Mouse (Mus musculus): Measurements from ENCODE around the gene Fhad1. TPM values are rescaled to one million over a fixed set of nuclear protein-coding genes. Genes with fewer than 3 reads are reported as not detected.
"Not testable (repeated sequence)": the region's sequence is repeated elsewhere in the genome, so short reads cannot be mapped to it uniquely, and the experiment has no call there.

Fhad1 gene
- total and polyA plus RNA-seq, 2 experiments from 2014 or later = 5.6 to 7.2 TPM

DNA sequence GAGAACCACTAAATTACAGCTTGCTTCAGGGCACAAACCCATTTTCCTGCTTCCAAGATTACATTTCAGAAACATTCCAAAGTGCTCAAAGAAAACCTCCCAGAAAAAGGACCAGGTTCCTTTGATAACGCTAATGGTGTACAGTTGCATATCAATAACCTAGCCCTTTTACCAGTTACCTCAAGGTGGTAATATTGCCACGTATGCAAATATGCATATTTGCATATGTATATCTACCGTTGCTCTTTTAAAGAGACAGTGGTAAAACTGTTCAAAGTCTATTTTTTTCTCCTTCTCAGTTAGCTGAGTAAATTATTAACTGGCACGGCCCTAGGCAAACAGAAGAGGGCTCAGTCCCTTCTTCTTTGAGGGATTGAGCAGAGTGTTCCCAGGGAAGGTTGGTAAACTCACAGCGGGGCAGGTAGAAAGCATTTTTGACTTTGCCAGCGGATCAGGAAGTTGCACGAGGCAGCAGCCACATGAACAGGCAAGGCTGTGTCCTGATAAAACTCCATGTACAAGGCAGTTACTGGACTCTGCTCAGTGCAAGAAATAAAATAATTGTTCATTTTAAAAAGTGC is 15.3 kb downstream of the Fhad1 start:
- no peaks in the 10 kb centered on the region for H3K9me3 ChIP-seq (ENCODE audit: low read length)
- H3K4me3 ChIP-seq (ENCODE audit: low read depth, low read length) = no peak overlapping the region
- no peaks in the 10 kb centered on the region for H3K36me3 ChIP-seq (ENCODE audit: insufficient read depth, low read length)
- DNase-seq (ENCODE audit: low spot score) = no peak
- 49% methylated on average over 7 of the region's 7 CpGs for WGBS
- H3K27ac ChIP-seq (ENCODE audit: low read depth, low read length) = no peak overlapping the region
- no peak overlapping the region for H3K9ac ChIP-seq (replicated peaks; ENCODE audit: low read length, poor library complexity, severe bottlenecking)
- no peak for ATAC-seq (ENCODE audit: low FRiP score)
- H3K4me2 ChIP-seq (ENCODE audit: low read depth, low read length, poor library complexity, severe bottlenecking) = no peak overlapping the region
- H3K4me1 ChIP-seq (ENCODE audit: insufficient read depth, low read length) = no peaks in the 10 kb centered on the region
- no peak for TF ChIP-seq CTCF (IDR thresholded peaks at IDR 0.05)
- H3K27me3 ChIP-seq (ENCODE audit: insufficient read depth, low read length) = no peaks in the 10 kb centered on the region

DNA sequence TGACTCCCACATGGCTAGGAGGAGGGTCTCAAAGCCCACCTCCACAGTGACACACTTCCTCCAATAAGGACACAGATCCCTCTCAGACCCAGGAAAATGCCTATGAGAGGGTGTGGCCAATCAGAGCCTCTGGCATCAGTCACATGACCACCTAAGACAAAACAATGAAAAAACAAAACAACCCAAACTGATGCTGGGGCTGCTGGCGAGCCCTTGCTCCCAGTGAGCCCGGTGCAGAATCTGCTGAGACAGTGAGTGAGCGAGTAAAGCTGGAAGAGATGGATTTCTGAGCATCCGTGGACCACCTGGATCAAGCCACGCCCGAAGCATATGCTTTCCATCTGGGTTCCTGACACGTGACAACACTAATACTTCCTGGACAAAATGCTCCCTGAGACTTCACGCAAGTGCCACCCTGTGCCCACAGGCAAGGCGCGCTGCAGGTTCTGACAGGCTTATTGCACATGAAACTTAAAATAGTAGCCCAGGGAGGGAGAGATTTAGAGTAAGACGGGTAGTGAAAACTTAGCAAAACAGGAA is 16.5 kb downstream of the Fhad1 start:
- Histone ChIP-seq H3K4me3 (ENCODE audit: low read depth, low read length) (peak overlapping the region; percentile 25; the same call in 1 of the 2 replicates), H3K9ac (replicated peaks; ENCODE audit: low read length, poor library complexity, severe bottlenecking) (no peak overlapping the region), H3K36me3 (ENCODE audit: insufficient read depth, low read length) (no peaks in the 10 kb centered on the region), H3K4me1 (ENCODE audit: insufficient read depth, low read length) (no peaks in the 10 kb centered on the region), H3K4me2 (ENCODE audit: low read depth, low read length, poor library complexity, severe bottlenecking) (peak overlapping the region; percentile 29), H3K27me3 (ENCODE audit: insufficient read depth, low read length) (no peaks in the 10 kb centered on the region), H3K9me3 (ENCODE audit: low read length) (no peaks in the 10 kb centered on the region), H3K27ac (ENCODE audit: low read depth, low read length) (no peak overlapping the region)
- DNase-seq (ENCODE audit: low spot score) (peak; percentile 71), ATAC-seq (ENCODE audit: low FRiP score) (peak; percentile 67; the same call in 1 of the 2 replicates)
- WGBS = 27% methylated on average over 11 of the region's 11 CpGs
- TF ChIP-seq CTCF (IDR thresholded peaks at IDR 0.05) = no peak

DNA sequence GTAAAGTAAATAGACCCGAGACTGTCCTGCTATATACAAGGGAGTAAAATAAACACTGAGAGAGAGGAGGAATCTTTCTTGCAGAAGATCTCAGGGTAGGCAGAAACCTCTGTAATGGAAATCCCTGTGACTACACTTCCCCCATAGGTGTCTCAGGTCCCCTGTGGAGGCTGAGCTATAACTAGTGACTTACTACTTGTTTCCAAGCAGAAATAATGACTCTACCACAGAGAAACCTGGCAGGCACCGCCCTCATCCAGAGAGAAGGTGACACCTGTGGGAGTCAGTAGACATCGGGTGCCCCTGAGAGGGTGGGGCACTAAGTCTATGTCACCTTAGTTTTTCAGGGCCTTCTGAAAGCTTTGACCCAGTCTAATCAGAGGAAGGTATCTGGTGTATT is 18.0 kb downstream of the Fhad1 start:
- Histone ChIP-seq H3K9me3 (ENCODE audit: low read length) (no peaks in the 10 kb centered on the region), H3K27ac (ENCODE audit: low read depth, low read length) (no peak overlapping the region), H3K27me3 (ENCODE audit: insufficient read depth, low read length) (no peaks in the 10 kb centered on the region), H3K4me1 (ENCODE audit: insufficient read depth, low read length) (no peaks in the 10 kb centered on the region), H3K4me3 (ENCODE audit: low read depth, low read length) (no peak overlapping the region), H3K4me2 (ENCODE audit: low read depth, low read length, poor library complexity, severe bottlenecking) (no peak overlapping the region), H3K36me3 (ENCODE audit: insufficient read depth, low read length) (no peaks in the 10 kb centered on the region), H3K9ac (replicated peaks; ENCODE audit: low read length, poor library complexity, severe bottlenecking) (no peak overlapping the region)
- TF ChIP-seq CTCF (IDR thresholded peaks at IDR 0.05) = no peak
- WGBS = 79% methylated on average over 3 of the region's 3 CpGs
- DNase-seq (ENCODE audit: low spot score) (no peak), ATAC-seq (ENCODE audit: low FRiP score) (no peak)

DNA sequence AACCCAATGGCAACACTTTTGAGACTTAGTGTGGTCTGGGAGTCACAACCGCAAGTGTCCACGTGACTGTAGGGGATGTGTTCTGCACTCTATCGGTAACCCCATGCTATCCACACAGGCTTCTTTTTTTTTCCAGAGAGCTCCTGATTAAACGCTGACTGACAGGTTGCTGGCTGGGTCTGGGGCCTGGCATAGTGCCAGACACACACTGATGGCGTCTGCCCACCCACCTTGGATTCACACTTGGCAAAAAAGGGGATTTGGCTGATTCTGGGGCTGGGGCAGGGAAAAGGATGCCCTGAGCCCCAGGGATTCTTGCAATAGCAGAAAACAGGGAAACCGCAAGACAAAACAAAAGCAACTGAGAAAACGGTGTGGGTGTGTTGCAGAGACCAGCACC is 18.8 kb downstream of the Fhad1 start:
- DNase-seq (ENCODE audit: low spot score) = peak; percentile 41
- no peak for TF ChIP-seq CTCF (IDR thresholded peaks at IDR 0.05)
- H3K27ac ChIP-seq (ENCODE audit: low read depth, low read length) = no peak overlapping the region
- no peak overlapping the region for H3K4me3 ChIP-seq (ENCODE audit: low read depth, low read length)
- H3K27me3 ChIP-seq (ENCODE audit: insufficient read depth, low read length) = no peaks in the 10 kb centered on the region
- no peak overlapping the region for H3K9ac ChIP-seq (replicated peaks; ENCODE audit: low read length, poor library complexity, severe bottlenecking)
- no peak overlapping the region for H3K4me2 ChIP-seq (ENCODE audit: low read depth, low read length, poor library complexity, severe bottlenecking)
- 30% methylated on average over 7 of the region's 7 CpGs for WGBS
- ATAC-seq (ENCODE audit: low FRiP score) = no peak
- no peaks in the 10 kb centered on the region for H3K9me3 ChIP-seq (ENCODE audit: low read length)
- H3K4me1 ChIP-seq (ENCODE audit: insufficient read depth, low read length) = no peaks in the 10 kb centered on the region
- no peaks in the 10 kb centered on the region for H3K36me3 ChIP-seq (ENCODE audit: insufficient read depth, low read length)

DNA sequence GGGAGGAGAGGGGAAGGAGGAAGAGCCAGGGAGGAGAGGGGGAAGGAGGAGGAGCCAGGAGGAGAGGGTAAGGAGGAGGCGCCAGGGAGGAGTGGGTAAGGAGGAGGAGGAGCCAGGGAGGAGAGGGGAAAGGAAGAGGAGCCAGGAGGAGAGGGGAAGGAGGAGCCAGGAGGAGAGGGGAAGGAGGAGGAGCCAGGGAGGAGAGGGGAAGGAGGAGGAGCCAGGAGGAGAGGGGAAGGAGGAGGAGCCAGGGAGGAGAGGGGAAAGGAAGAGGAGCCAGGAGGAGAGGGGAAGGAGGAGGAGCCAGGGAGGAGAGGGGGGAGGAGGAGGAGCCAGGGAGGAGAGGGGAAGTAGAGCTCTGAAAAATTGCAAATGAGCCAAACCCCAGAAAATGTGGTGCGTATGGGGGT is 20.8 kb downstream of the Fhad1 start:
- H3K9me3 ChIP-seq (ENCODE audit: low read length); H3K27me3 ChIP-seq (ENCODE audit: insufficient read depth, low read length): not testable (repeated sequence)

DNA sequence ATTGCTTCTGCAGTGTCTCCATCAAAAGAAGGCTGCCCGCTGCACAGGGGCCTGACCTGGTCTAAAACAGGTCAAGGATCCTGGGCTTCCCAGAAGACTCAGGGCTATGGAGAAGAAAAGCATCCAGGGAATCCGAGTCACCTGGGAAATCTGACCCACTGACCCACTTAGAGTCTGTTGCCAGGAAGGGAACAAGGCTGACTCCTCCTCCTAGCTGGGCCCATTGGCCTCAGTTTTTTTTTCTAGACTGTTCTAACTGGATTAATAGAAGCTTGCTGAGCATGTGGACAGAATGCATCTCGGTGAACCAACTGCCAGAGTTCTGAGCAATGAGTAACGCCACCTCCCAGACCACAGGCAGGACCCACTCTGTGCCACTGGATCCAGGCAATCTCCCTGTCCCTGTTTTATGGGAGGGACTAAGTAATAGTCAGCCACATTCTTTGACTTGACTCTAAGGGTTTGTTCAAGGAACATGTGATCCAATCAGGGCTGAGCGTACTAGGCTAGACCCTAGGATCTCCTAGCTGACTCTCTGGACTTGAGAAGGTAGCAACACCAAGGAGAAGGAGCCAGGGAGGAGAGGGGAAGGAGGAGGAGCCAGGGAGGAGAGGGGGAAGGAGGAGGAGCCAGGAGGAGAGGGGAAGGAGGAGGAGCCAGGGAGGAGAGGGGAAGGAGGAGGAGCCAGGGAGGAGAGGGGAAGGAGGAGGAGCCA is 21.4 kb downstream of the Fhad1 start:
- ATAC-seq (ENCODE audit: low FRiP score) (no peak), DNase-seq (ENCODE audit: low spot score) (no peak)
- Histone ChIP-seq H3K9ac (replicated peaks; ENCODE audit: low read length, poor library complexity, severe bottlenecking) (no peak overlapping the region), H3K4me3 (ENCODE audit: low read depth, low read length) (no peak overlapping the region), H3K36me3 (ENCODE audit: insufficient read depth, low read length) (no peaks in the 10 kb centered on the region), H3K27me3 (ENCODE audit: insufficient read depth, low read length) (no peaks in the 10 kb centered on the region), H3K4me2 (ENCODE audit: low read depth, low read length, poor library complexity, severe bottlenecking) (no peak overlapping the region), H3K4me1 (ENCODE audit: insufficient read depth, low read length) (no peaks in the 10 kb centered on the region), H3K27ac (ENCODE audit: low read depth, low read length) (no peak overlapping the region), H3K9me3 (ENCODE audit: low read length) (no peaks in the 10 kb centered on the region)
- WGBS = 75% methylated on average over 5 of the region's 5 CpGs
- no peak for TF ChIP-seq CTCF (IDR thresholded peaks at IDR 0.05)

More for the DNA sequence above, 20.8 kb downstream of the Fhad1 start:
- H3K4me1 ChIP-seq (ENCODE audit: insufficient read depth, low read length); H3K36me3 ChIP-seq (ENCODE audit: insufficient read depth, low read length); H3K27ac ChIP-seq (ENCODE audit: low read depth, low read length); H3K4me3 ChIP-seq (ENCODE audit: low read depth, low read length); H3K9ac ChIP-seq (replicated peaks; ENCODE audit: low read length, poor library complexity, severe bottlenecking); H3K4me2 ChIP-seq (ENCODE audit: low read depth, low read length, poor library complexity, severe bottlenecking); ATAC-seq (ENCODE audit: low FRiP score); DNase-seq (ENCODE audit: low spot score): not testable (repeated sequence)
- WGBS = 39% methylated on average over 2 of the region's 2 CpGs

All from midbrain, postnatal 0 days (tissue).